Mouse (Mus musculus): ENCODE results near the gene Celf1.

Gene Celf1

DNA sequence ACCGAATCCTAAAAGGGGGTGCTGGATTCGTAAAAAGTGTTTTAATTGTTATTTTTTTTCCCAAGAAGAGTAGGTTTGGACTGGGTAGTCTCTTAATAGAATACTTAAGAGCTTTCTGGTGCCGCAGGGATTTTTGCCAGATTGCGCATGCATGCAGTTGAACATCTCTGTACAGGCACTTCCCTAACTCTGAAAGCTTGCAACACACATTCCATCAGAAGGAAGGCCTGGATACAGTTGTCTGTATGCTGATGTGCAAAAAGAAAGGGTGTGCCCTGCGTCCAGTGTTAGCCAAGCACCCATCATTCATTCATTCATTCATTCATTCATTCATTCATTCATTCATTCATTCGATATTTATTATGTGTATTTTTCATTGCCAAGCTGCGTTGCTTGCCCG, 432 bp upstream of the Celf1 start:
- in situ Hi-C loops (cut with MboI, MseI), result loop anchor here in 1 of 2 experiments (5.0 kb wide), 1 partner anchor 82 kb away; no protein-coding TSS in a partner anchor

DNA sequence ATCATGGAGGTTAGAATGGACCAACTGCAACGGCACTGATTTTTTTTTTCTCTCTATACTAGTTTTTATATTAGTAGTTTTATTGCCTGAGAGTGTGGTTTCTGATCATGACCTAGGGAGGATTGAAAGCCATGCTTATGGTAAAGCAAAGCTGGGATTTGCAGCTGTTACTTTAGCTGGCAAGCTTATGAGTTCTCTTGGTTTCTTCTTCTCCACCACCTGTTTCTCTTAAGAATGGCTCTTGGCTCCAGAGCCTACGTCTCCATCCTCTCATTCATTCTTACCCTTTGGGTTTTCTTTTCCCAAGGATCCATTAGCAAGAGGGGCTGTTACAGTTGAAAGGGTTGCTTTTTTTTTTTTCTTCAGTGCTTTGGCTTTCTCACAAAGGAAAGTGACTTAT, 1.6 kb downstream of the Celf1 start:
- in situ Hi-C loops (cut with MboI, MseI), result no loop called here

DNA sequence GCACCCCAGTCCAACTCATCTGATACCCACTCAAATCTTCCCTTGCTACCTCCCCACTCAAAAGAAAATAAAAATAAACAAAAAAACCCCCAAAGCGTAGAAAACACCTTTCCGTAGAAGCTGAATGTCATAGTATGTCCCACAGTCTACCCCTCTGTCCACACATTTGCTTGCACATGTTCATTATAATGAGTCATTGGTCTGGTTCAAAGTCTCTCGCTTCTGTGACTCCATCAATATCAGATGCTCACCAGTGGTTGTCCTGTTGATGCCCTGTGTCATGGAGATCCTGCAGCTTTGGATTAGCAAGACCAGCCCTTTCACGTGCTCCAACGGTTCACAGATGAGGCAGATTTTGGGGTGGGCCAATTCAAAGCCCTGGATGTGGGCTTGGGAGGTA, 10.0 kb downstream of the Celf1 start:
- in situ Hi-C loops (cut with MboI, MseI), result no loop called here

DNA sequence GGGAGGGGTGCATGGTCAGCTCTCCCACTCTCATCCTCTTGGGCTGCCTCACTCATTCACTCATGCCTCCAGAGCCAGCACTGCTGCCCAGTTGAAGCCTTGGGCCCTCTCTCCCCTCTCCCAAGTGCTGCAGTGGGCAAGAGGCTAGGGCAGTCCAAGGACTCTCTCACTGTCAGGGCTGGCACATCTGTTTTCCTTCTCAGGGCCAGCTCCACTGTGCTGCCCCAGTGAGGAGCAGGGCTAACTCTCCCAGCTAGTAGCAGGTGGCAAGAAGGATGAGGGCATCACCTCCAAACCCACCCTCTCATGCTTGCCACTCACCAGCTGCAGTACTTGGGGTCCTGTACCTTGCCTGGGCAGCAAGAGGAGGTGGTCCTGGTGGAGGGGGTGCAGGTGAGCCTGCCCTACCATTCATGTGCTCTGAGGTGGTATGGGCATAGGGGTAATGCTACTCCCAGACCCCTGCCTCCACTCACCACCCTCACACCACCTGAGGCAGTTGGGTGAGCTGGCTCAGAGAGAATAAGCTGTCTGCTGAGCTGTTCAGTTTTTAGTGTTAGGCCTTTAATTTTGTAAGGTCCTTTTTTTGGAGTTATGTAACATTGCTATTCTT, 10.5 kb downstream of the Celf1 start:
- in situ Hi-C loops (cut with MboI, MseI), result no loop called here

DNA sequence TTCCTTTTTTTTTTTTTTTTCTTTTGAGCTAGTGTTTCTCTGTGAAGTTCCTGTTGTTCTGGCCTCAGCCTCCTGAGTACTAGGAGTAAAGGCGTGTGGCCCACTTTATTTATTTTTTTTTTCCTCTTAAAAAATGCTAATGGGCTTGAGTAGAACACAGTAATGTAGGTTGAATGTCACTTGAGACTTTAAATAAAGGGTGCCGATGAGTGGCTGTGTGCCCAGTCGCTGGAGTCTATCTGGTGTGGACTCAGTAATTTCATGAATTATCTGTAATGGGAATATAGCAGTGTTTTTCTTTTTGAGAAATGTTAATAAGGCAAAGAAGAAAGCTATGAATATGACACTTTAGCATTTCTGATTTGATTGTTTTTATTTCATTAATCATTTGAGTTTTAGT, 13.3 kb downstream of the Celf1 start:
- in situ Hi-C loops (cut with MboI, MseI), result no loop called here

DNA sequence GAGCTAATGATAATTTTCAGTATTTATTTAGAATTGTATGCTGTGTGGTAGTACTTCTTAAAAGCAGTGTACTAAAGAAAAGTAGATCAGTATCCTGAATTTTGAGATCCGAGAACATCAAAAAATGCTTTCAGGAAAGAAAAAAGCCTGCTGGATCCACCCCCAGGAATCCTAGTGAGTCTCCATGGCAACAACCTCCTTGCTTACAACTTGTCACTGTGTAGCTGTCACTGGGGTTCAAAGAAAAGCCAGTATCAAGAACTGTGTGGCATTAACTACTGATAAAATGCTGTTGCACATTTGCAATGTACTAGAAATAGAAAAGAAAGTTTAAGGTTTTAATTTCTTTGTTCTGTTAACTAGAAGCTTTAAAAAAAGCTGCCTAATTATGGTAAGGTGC, 15.9 kb downstream of the Celf1 start:
- in situ Hi-C loops (cut with MboI, MseI), result no loop called here

DNA sequence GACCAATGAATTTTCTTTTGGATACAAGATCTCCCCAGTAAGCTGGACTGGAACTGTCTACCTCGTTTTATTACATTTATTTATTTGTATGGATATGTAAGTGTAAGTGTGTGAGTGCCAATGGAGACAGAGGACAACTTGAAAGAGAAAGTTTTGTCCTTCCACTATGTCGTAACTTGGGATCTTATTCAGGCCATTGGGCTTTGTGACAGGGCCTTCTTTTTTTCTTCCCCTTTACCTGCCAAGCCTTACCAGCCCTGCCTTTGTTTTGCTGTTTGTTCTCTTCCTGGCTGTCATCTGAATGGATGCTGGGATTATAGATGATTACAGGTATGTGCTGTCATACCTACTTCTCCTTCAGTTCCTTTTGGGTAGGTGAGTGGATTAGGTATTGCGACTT, 18.7 kb downstream of the Celf1 start:
- in situ Hi-C loops (cut with MboI, MseI), result no loop called here

DNA sequence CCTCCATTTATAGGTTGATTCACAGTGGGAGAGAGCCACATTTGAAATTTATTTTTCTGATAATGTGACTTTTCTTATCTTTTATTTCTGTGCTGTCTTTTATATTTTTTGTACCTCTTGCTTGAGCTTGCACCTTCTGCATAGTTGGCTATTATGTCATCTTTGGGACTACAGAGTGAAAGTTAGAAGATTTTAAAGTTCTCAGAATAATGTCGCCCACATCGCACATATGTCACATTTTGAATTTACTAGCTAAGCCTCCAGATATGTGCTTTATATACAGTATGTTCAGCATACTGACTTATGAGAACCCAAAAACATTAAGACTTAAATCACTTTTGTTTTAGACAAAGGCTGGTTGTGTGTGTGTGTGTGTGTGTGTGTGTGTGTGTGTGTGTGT, 19.8 kb downstream of the Celf1 start:
- in situ Hi-C loops (cut with MboI, MseI), result no loop called here

DNA sequence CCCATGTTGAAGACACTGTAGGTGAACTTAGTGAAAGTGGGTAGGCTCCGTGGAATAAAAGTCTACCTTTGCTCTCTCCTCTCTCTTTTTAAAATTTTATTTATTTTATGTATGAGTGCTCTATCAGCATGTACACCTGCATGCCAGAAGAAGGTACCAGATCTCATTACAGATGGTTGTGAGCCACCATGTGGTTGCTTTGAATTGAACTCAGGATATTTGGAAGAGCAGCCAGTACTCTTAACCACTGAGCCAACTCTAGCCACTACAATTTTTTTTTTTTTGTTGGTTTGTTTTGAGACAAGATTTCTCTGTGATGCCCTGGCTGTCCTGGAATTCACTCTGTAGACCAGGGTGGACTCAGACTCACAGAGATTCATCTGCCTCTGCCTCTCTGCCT, 23.1 kb downstream of the Celf1 start:
- in situ Hi-C loops (cut with MboI, MseI), result no loop called here

DNA sequence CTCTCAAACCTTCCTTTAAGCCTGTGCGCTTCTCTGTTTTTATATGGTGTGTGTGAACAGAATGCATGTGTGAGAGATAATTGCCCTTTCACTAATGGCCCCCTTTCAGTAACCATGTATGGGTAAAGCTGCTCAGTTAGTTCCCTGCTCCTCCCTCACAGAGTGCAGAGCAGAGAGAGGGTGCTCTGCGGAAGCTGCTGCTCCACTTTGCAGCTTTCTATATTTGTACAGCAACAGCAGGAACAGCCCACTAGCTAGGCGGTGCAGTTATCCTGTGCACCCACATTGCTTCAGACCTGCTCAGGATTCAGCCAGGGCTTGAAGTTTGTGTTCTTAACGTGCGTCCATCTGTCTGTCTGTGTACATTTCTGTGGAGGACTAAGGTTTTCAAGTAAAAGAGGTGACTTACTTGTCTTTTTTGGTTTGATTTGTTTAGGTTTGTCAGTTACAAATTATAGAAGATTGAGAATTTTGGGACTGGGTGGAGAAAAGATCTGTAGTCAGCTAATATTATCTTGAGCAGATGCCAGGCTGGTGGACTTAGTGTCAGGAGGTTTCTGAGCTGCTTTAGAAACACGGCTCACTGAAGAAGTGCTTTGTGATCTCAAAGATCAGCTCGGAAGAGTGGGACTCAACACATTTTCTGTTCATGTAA, 24.8 kb downstream of the Celf1 start:
- in situ Hi-C loops (cut with MboI, MseI), result no loop called here

DNA sequence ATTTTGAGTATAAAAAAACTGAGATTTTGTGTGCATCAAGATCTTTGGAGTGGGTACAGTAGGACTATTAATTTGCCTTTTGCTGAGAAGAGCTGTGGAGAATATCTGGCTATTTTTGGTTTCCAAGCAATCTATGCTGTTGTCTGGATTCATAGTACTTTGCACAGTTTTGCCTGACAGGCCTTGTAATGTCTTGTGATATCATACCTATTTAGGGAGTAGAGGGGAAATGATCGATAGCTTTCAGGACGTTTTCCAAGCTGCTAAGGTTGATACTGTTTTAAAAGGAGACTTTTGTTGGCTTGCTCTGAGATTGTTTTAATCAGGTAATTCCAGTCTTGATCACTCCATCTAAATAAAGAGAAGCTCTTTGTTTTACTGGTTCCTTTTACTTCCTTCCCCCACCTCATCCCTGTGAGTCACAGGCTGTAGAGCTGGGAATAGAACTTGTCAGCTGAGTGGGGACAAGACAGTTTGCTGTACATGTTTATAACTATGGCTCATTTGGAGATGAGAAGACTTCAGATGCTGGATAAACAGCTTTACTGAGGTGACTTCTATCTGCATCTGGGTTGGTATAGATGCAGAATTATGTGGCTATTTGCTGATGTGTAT, 25.4 kb downstream of the Celf1 start:
- in situ Hi-C loops (cut with MboI, MseI), result no loop called here

DNA sequence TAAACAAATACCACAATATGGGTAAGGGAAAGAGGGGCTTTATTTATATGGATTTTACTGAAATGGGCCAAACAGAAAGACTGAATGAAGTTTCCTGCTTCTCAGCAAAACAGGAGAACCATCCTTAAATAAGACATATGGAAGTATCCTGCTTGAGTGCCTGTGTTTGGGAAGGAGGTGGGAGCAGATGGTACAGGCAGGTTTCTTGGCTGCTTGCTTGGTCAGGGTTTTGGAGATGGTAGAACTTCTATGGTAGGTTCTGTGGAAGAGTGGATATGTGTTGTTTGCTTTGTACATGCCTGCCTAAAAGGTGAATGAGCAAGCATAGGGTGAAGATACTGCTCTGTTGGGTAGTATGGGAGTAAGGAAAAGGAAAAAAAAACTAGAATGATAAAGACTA, 30.4 kb downstream of the Celf1 start:
- in situ Hi-C loops (cut with MboI, MseI), result no loop called here

DNA sequence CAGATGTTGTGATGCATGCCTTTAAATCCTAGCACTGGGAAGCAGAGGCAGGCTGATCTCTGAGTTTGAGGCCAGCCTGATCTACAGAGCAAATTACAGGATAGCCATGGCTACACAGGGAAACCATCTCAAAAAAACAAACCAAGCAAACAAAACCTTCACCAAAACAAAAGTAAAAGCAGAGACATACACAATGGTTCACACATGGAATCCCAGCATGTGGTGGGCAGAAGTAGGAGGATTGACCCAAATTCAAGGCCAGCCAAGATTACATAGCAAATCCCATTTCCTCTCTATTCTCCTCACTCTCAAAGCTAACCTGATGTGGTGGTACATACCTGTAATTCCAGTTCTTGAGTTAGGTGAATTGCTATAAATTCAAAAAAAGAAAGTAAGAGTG, 33.9 kb downstream of the Celf1 start:
- in situ Hi-C loops (cut with MboI, MseI), result no loop called here

DNA sequence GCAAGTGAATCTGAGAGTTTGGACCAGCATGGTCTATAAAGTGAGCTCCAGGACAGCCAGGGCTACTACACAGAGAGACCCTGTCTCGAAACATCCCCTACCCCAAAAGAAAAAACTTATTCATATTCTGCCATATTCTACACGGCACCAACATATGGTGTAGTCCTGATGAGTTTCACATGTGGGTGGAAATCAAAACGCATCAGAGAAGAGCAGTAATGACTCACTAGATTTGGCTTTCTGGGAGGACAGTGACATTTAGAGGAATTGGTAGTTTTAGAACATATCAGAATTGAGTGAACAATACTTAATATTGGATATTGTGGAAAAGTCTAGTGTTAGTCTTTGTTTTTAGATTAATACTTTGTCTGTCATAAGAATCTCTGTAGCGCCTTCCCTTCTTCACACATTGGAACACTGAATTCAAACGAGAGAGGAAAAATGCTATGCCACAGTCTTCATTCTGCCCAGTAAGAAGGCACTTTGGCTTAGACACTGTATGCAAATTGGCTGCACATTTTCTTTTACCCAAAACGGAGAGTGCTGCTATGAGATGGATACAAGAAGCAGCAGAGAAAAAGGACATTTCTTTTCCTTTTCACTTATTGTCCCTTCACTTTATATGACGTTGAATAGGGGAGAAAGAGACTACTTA, 35.1 kb downstream of the Celf1 start:
- in situ Hi-C loops (cut with MboI, MseI), result no loop called here

DNA sequence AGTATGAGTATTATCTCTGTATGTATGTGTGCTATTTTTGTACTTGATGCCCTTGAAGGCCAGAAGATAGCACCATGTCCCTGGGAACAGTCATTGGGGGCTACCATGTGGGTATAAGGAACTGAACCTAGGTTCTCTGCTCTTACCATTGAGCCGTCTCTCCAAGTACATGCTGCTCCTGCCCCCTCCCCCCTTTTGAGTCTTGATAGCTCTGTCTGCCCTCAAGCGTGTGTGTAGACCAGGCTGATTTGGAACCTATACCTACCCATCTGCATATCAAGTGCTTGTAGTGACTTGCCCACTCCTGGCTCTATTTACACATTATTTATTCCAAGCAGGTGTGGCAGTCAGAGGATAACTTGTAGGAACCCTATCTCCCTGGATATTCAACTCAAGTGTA, 36.4 kb downstream of the Celf1 start:
- in situ Hi-C loops (cut with MboI, MseI), result no loop called here

DNA sequence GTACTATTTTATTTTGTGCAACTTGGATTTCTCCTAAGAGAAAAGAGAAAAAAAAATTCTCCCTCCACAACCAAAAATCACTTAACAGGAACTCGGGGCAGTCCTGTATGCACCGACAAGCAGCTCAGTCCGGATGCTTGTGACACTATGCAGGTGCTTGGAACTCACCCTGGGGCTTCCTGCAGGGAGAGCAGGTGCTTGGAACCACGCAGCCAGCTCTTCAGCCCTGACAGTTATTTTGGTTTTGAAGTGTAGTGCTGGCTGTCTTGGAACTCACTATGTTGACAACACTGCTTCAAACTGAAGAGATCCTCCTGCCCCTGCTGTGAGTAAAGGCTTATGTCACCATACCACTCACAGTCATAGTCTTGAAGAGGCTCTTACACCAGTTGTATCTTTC, 37.1 kb downstream of the Celf1 start:
- in situ Hi-C loops (cut with MboI, MseI), result no loop called here

DNA sequence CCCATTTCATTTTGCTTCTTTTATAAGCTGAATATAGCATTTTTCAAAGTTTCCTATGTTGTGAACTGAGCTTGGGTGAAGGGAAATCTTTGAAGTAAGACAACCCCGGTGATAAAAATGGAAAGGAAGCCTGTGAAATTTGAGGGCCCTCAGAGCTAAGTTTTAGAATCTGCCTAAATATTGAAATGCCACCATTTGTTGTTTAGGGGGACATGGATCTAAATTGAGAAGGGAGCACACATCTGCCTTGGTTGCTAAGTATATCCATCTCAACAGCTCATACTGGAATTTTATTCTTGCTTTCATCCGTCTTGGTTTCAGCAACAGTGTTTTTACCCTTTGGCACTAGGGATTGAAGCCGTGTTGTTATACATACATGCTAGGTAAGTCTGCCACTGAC, 45.9 kb downstream of the Celf1 start:
- in situ Hi-C loops (cut with MboI, MseI), result no loop called here

DNA sequence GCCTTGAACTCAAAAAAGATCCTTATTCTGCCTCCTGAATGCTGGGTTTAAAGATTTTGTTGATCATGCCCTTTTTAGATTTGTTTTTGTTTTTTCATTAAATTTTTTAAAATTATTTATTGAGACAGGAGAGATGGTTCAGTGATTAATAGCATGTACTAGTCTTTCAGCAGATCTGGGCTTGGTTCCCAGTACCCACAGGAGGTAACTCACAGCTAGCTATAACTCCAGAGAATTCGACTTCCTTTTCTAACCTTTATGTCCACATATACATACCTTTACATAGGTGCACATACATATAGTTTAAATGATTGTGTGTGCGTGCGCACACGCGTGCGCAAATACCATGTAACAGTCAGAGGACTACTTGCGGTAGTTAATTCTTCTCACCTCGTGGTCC, 68.4 kb downstream of the Celf1 start:
- in situ Hi-C loops (cut with MboI, MseI), result no loop called here

DNA sequence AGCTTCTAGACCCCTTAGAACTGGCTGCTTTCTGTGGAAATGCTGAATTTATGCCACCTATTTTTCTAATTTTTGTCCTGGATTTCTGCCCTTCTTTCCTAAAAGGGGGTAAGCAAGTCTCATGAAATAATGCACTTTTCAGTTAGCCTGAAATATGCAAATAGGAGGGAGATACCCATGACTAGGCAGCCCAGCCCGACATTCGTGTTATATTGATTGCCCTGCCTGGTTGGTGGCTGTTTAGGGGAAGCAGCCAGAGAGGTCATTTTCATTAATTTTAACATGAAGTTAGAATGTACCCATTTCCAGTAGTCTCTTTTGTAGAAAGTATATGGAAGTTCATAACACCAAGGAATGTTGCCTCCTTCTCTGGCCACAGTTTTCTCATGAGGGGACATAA, 73.7 kb downstream of the Celf1 start:
- in situ Hi-C loops (cut with MboI, MseI), result no loop called here

DNA sequence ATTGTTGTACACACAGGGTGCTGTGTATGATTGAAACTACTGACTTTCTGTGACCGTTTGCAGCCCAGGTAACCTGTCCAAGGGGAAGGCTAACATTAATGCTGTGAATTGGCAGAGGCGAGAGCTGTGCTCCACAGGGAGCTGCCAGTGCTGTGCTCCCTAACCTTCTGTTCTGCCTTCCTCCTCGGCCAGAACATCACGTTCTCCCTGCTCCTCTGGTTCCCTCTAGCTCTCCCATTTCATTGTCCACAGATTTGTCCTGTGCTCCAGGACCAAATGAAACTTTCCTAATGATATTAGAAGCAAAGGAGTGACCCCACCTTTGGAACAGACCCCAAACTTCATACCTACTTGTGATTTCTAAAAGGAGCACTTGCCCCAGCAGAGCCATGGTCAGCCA, 75.2 kb downstream of the Celf1 start:
- in situ Hi-C loops (cut with MboI, MseI), result no loop called here

DNA sequence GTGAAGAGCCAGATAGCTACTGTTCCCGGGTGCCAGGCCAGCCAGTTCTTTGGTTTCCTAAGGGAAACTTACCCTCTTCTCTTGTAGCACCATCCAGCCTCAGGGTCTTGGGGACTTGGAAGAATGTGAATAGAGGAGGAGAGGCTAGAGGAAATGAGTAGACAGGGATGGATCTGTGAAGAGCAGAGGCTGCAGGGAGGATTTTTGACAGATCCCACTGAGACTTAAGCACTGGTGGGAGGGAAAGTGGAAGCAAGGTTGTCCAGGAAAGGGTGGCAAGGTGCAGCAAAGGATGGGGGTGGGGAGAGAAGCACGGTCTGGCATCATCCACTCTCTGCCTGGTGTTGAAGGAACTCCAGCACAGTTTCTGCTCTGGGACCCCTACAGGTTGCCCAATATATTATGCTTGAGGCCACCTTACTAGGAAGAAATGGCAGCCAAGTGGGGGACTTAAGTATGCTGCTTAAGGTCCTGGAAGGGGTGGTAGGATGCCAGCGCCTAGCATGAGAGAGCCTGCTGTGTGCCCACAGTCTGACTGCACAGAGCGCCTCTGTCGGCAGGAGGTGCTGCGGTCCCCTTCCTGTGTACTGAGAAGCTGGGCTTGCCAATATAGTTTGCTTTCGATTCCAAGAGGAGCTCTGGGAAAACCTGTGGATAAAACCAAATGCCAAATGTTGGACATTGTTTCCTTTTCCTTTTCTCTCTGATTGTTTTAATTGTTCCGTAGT, 78.0 kb downstream of the Celf1 start:
- in situ Hi-C loops (cut with MboI, MseI), result no loop called here

DNA sequence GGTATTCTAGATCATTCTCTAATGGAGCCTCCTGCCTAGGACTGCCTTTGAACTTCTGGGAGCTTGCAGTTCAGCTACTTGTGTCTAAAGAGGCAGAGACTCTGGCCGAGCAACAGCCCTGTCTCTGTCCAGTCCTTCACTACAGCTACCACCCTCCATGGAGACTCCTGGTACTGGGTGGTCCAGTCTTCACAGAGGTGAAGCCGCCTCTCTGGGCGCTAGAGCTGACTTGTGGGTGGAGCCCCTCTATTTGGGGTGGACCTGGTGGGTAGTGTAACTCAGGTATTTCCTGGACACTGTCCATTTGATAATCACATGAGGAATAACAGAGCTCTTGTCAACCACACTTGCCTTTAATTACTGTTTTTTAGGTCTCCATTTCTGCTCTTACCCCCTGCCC, 79.7 kb downstream of the Celf1 start:
- in situ Hi-C loops (cut with MboI, MseI), result no loop called here

All from T-helper 17 cell (primary cell).